Comparison of ENCODE assay signal across 8 mouse cellular contexts in genomic region chr13:55569726-55570285, GRCm38 (mm10). TPM values are rescaled to one million over a fixed set of nuclear protein-coding genes. Genes with fewer than 3 reads are reported as not detected.
A peak's percentile ranks its signal among the peaks of the same experiment; 100 is the strongest.
DNase-seq lines count a peak whose midpoint lies in the region; ATAC-seq and TF ChIP-seq lines count a peak whose summit lies in the region.

No protein-coding gene starts in this region.

- peaks cover 3% of the 10 kb centered on the region; the same call in 1 of the 2 replicates for H3K9me3 ChIP-seq in megakaryocyte, embryonic 14.5 days
- no peaks in the 10 kb centered on the region for H3K9me3 ChIP-seq in forebrain, embryonic 12.5 days
- no peaks in the 10 kb centered on the region for H3K9me3 ChIP-seq in intestine, embryonic 14.5 days (ENCODE audit: control insufficient read depth, low read length)
- no peaks in the 10 kb centered on the region for H3K9me3 ChIP-seq in lung, postnatal 0 days (ENCODE audit: low read length)
- no peaks in the 10 kb centered on the region for H3K9me3 ChIP-seq in stomach, embryonic 16.5 days (replicated peaks; ENCODE audit: control insufficient read depth, low read length)

- peak; percentile 55 for DNase-seq in intestine, embryonic 14.5 days (ENCODE audit: low spot score)
- DNase-seq in lung, postnatal 0 days (ENCODE audit: low spot score): no peak
- no peak for DNase-seq in c-Kit-positive CD71-positive TER-119-positive erythroid progenitor cells, embryonic 14.5 days (ENCODE audit: low spot score)

- H3K4me3 ChIP-seq in megakaryocyte, embryonic 14.5 days (replicated peaks): peak overlapping the region; percentile 97
- H3K4me3 ChIP-seq in forebrain, embryonic 12.5 days (replicated peaks): peak overlapping the region; percentile 94
- H3K4me3 ChIP-seq in intestine, embryonic 14.5 days (ENCODE audit: low read depth, low read length): peak overlapping the region; percentile 65
- peak overlapping the region; percentile 92 for H3K4me3 ChIP-seq in lung, postnatal 0 days (ENCODE audit: low read depth, low read length)
- peak overlapping the region; percentile 94 for H3K4me3 ChIP-seq in stomach, embryonic 16.5 days (replicated peaks; ENCODE audit: low read length)

- TF ChIP-seq EP300 in lung, postnatal 0 days (IDR thresholded peaks at IDR 0.05): no peak

- ATAC-seq in megakaryocyte, adult 5-6 weeks (ENCODE audit: poor library complexity, severe bottlenecking): no peak
- ATAC-seq in cerebellum, adult (ENCODE audit: insufficient number of reproducible peaks, low FRiP score, low TSS enrichment): 0 out of 2 replicates have a peak, but pooled peaks have one; percentile 14
- ATAC-seq in forebrain, embryonic 12.5 days (ENCODE audit: low FRiP score): no peak
- ATAC-seq in intestine, embryonic 14.5 days (replicated peaks; ENCODE audit: low FRiP score, low TSS enrichment, low read depth): no peak
- no peak for ATAC-seq in lung, postnatal 0 days
- no peak; the same call in 1 of the 2 replicates for ATAC-seq in stomach, embryonic 16.5 days (ENCODE audit: insufficient read depth, low FRiP score)

- WGBS in forebrain, embryonic 12.5 days: 5% methylated on average over 16 of the region's 16 CpGs
- WGBS in intestine, embryonic 14.5 days: 4% methylated on average over 16 of the region's 16 CpGs
- WGBS in lung, postnatal 0 days: 4% methylated on average over 16 of the region's 16 CpGs
- 7% methylated on average over 16 of the region's 16 CpGs for WGBS in stomach, embryonic 16.5 days

- peaks cover 51% of the 10 kb centered on the region for H3K4me1 ChIP-seq in megakaryocyte, embryonic 14.5 days
- H3K4me1 ChIP-seq in forebrain, embryonic 12.5 days: peaks cover 30% of the 10 kb centered on the region
- peaks cover 17% of the 10 kb centered on the region for H3K4me1 ChIP-seq in intestine, embryonic 14.5 days (replicated peaks; ENCODE audit: control insufficient read depth, insufficient read depth, low read length)
- H3K4me1 ChIP-seq in lung, postnatal 0 days (ENCODE audit: insufficient read depth, low read depth, low read length): peaks cover 9% of the 10 kb centered on the region; the same call in 1 of the 2 replicates
- peaks cover 15% of the 10 kb centered on the region for H3K4me1 ChIP-seq in stomach, embryonic 16.5 days (ENCODE audit: control insufficient read depth, insufficient read depth, low read length)

- H3K36me3 ChIP-seq in megakaryocyte, embryonic 14.5 days (replicated peaks; ENCODE audit: low read length): peaks cover 52% of the 10 kb centered on the region
- peaks cover 26% of the 10 kb centered on the region for H3K36me3 ChIP-seq in forebrain, embryonic 12.5 days (replicated peaks)
- peaks cover 21% of the 10 kb centered on the region for H3K36me3 ChIP-seq in intestine, embryonic 14.5 days (ENCODE audit: control insufficient read depth, insufficient read depth, low read length)
- H3K36me3 ChIP-seq in lung, postnatal 0 days (ENCODE audit: insufficient read depth, low read length): no peaks in the 10 kb centered on the region
- H3K36me3 ChIP-seq in stomach, embryonic 16.5 days (ENCODE audit: control insufficient read depth, insufficient read depth, low read length): no peaks in the 10 kb centered on the region

- TF ChIP-seq CTCF in lung, postnatal 0 days (IDR thresholded peaks at IDR 0.05): peak; percentile 13; the same call in 1 of the 2 replicates

- H3K9ac ChIP-seq in forebrain, embryonic 12.5 days: peak overlapping the region; percentile 88
- H3K9ac ChIP-seq in intestine, embryonic 14.5 days (ENCODE audit: low read length): peak overlapping the region; percentile 77
- H3K9ac ChIP-seq in lung, postnatal 0 days (replicated peaks; ENCODE audit: low read depth): peak overlapping the region; percentile 86
- peak overlapping the region; percentile 95 for H3K9ac ChIP-seq in stomach, embryonic 16.5 days (ENCODE audit: low read length)

- H3K4me2 ChIP-seq in forebrain, embryonic 12.5 days: peak overlapping the region; percentile 99
- H3K4me2 ChIP-seq in intestine, embryonic 14.5 days (ENCODE audit: low read length): peak overlapping the region; percentile 96
- peak overlapping the region; percentile 92 for H3K4me2 ChIP-seq in lung, postnatal 0 days (replicated peaks; ENCODE audit: low read depth, low read length)
- peak overlapping the region; percentile 96 for H3K4me2 ChIP-seq in stomach, embryonic 16.5 days (ENCODE audit: low read depth, low read length)

- no peaks in the 10 kb centered on the region for H3K27me3 ChIP-seq in megakaryocyte, embryonic 14.5 days (replicated peaks)
- H3K27me3 ChIP-seq in forebrain, embryonic 12.5 days: no peaks in the 10 kb centered on the region
- H3K27me3 ChIP-seq in intestine, embryonic 14.5 days (replicated peaks; ENCODE audit: control insufficient read depth, insufficient read depth, low read length): no peaks in the 10 kb centered on the region
- H3K27me3 ChIP-seq in lung, postnatal 0 days (replicated peaks; ENCODE audit: insufficient read depth, low read length): no peaks in the 10 kb centered on the region
- H3K27me3 ChIP-seq in stomach, embryonic 16.5 days (ENCODE audit: control insufficient read depth, insufficient read depth, low read length): no peaks in the 10 kb centered on the region

- peak overlapping the region; percentile 92 for H3K27ac ChIP-seq in forebrain, embryonic 12.5 days
- H3K27ac ChIP-seq in intestine, embryonic 14.5 days (ENCODE audit: low read depth): peak overlapping the region; percentile 78
- peak overlapping the region; percentile 81 for H3K27ac ChIP-seq in lung, postnatal 0 days (ENCODE audit: low read length)
- H3K27ac ChIP-seq in stomach, embryonic 16.5 days (ENCODE audit: low read length): peak overlapping the region; percentile 91

RNA-seq across cellular contexts. Expression of gene Fam193b, which starts 1.1 kb away (rescaled TPM):
- polyA plus RNA-seq in megakaryocyte, embryonic 14.5 days (2012; ENCODE audit: insufficient read depth, low replicate concordance): 64.4 and 77.7 TPM in 2 replicates
- 29.7 and 35.4 TPM in 2 replicates for total RNA-seq in megakaryocyte, adult 5-6 weeks (2015)
- total RNA-seq in megakaryocyte, adult 5-6 weeks (2017): 19.1 and 26.4 TPM in 2 replicates
- 61.6 and 64.7 TPM in 2 replicates for polyA plus RNA-seq in forebrain, embryonic 12.5 days (2016; fragmentation: Nextera tagmentation; extraction: Ambion mirVana)
- polyA plus RNA-seq in intestine, embryonic 14.5 days (2014; fragmentation: Nextera tagmentation; extraction: Ambion mirVana): 28.8 and 33.6 TPM in 2 replicates
- polyA plus RNA-seq in lung, postnatal 0 days (2015; fragmentation: Nextera tagmentation; extraction: Ambion mirVana): 23.1 and 27.4 TPM in 2 replicates
- 26.1 and 30.1 TPM in 2 replicates for polyA plus RNA-seq in stomach, embryonic 16.5 days (2015; fragmentation: Nextera tagmentation; extraction: Ambion mirVana)

RNA-seq across cellular contexts. Expression of gene Tmed9, which starts 3.7 kb away (rescaled TPM):
- polyA plus RNA-seq in megakaryocyte, embryonic 14.5 days (2012; ENCODE audit: insufficient read depth, low replicate concordance): 209 and 240 TPM in 2 replicates
- 44.1 and 54.7 TPM in 2 replicates for total RNA-seq in megakaryocyte, adult 5-6 weeks (2015)
- 87.7 and 100 TPM in 2 replicates for total RNA-seq in megakaryocyte, adult 5-6 weeks (2017)
- 115 and 118 TPM in 2 replicates for polyA plus RNA-seq in forebrain, embryonic 12.5 days (2016; fragmentation: Nextera tagmentation; extraction: Ambion mirVana)
- 59.9 and 64.8 TPM in 2 replicates for polyA plus RNA-seq in intestine, embryonic 14.5 days (2014; fragmentation: Nextera tagmentation; extraction: Ambion mirVana)
- 112 and 113 TPM in 2 replicates for polyA plus RNA-seq in lung, postnatal 0 days (2015; fragmentation: Nextera tagmentation; extraction: Ambion mirVana)
- polyA plus RNA-seq in stomach, embryonic 16.5 days (2015; fragmentation: Nextera tagmentation; extraction: Ambion mirVana): 162 and 167 TPM in 2 replicates

RNA-seq across cellular contexts. Expression of gene B4galt7, which starts 29.9 kb away (rescaled TPM):
- 11.6 and 13.8 TPM in 2 replicates for polyA plus RNA-seq in megakaryocyte, embryonic 14.5 days (2012; ENCODE audit: insufficient read depth, low replicate concordance)
- total RNA-seq in megakaryocyte, adult 5-6 weeks (2015): 10.4 TPM in 2 replicates
- total RNA-seq in megakaryocyte, adult 5-6 weeks (2017): 11.3 and 11.8 TPM in 2 replicates
- polyA plus RNA-seq in forebrain, embryonic 12.5 days (2016; fragmentation: Nextera tagmentation; extraction: Ambion mirVana): 31.4 and 31.7 TPM in 2 replicates
- 12.6 and 17.4 TPM in 2 replicates for polyA plus RNA-seq in intestine, embryonic 14.5 days (2014; fragmentation: Nextera tagmentation; extraction: Ambion mirVana)
- 20.6 and 22.1 TPM in 2 replicates for polyA plus RNA-seq in lung, postnatal 0 days (2015; fragmentation: Nextera tagmentation; extraction: Ambion mirVana)
- polyA plus RNA-seq in stomach, embryonic 16.5 days (2015; fragmentation: Nextera tagmentation; extraction: Ambion mirVana): 20.5 and 24.5 TPM in 2 replicates

RNA-seq across cellular contexts. Expression of gene Ddx41, which starts 33.3 kb away (rescaled TPM):
- 49.7 and 52.6 TPM in 2 replicates for polyA plus RNA-seq in megakaryocyte, embryonic 14.5 days (2012; ENCODE audit: insufficient read depth, low replicate concordance)
- total RNA-seq in megakaryocyte, adult 5-6 weeks (2015): 16.2 and 20.9 TPM in 2 replicates
- total RNA-seq in megakaryocyte, adult 5-6 weeks (2017): 41.4 and 56.6 TPM in 2 replicates
- 69.9 and 73.3 TPM in 2 replicates for polyA plus RNA-seq in forebrain, embryonic 12.5 days (2016; fragmentation: Nextera tagmentation; extraction: Ambion mirVana)
- 63.9 and 73.1 TPM in 2 replicates for polyA plus RNA-seq in intestine, embryonic 14.5 days (2014; fragmentation: Nextera tagmentation; extraction: Ambion mirVana)
- 35.3 and 36.8 TPM in 2 replicates for polyA plus RNA-seq in lung, postnatal 0 days (2015; fragmentation: Nextera tagmentation; extraction: Ambion mirVana)
- polyA plus RNA-seq in stomach, embryonic 16.5 days (2015; fragmentation: Nextera tagmentation; extraction: Ambion mirVana): 52.5 and 53.4 TPM in 2 replicates

RNA-seq across cellular contexts. Expression of gene Dok3, which starts 40.7 kb away (rescaled TPM):
- 35.5 and 98.6 TPM in 2 replicates for polyA plus RNA-seq in megakaryocyte, embryonic 14.5 days (2012; ENCODE audit: insufficient read depth, low replicate concordance)
- 73.6 and 80.6 TPM in 2 replicates for total RNA-seq in megakaryocyte, adult 5-6 weeks (2015)
- total RNA-seq in megakaryocyte, adult 5-6 weeks (2017): 81.2 and 88.6 TPM in 2 replicates
- 3.3 and 3.7 TPM in 2 replicates for polyA plus RNA-seq in forebrain, embryonic 12.5 days (2016; fragmentation: Nextera tagmentation; extraction: Ambion mirVana)
- 1.9 and 2.5 TPM in 2 replicates for polyA plus RNA-seq in intestine, embryonic 14.5 days (2014; fragmentation: Nextera tagmentation; extraction: Ambion mirVana)
- polyA plus RNA-seq in lung, postnatal 0 days (2015; fragmentation: Nextera tagmentation; extraction: Ambion mirVana): 8.1 and 9.1 TPM in 2 replicates
- 4.7 and 4.9 TPM in 2 replicates for polyA plus RNA-seq in stomach, embryonic 16.5 days (2015; fragmentation: Nextera tagmentation; extraction: Ambion mirVana)
